Mouse (Mus musculus): ENCODE measurements around the gene Sec14l4.
A peak's percentile ranks its signal among the peaks of the same experiment; 100 is the strongest.

GRCm38 (mm10) chr11:4064627-4065122 lies 33.4 kb downstream of the Sec14l4 start, which contains the start of gene Sec14l3:
- TF ChIP-seq CTCF (IDR thresholded peaks at IDR 0.05) (no peak), EP300 (IDR thresholded peaks at IDR 0.05) (peak; percentile 81)

Measured in lung, postnatal 0 days (tissue).